Mouse (Mus musculus) R1 (cell line): ENCODE results near the gene Dlx4.

Experiments
- DNase-seq: peaks from one replicate; pipeline ENCODE4 v3.0.0-alpha.2; 2018; ENCODE audit warnings: low read depth, low spot score

Gene Dlx4

DNA sequence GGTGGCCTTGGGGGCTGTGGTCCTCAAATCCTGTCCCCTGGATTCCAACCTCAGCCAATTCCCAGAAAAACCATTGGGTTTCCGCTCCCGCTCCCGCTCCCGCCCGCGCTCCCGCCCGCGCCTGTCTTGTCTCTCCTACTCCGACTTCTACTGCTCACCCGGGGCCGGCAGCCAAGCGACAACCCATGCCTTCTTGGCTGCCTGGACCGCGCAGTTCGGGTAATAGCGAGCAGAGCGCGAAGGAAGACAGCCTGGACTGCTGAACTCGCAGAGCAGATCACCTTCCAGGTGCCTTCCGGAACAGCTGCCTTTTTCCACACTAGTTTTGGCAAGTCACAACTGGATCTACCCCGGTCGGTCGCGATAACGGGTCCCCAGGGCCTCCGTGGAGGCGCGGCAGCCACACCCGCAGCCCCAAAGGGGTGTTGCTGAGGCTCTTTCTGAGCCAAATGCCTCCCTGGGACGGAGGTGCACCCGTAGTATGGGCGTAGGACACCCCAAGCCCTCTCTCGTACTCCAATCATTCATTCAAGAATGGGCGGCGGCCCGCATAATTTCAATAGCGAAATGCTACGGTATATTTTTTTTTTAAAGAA is 3.0 kb downstream of the Dlx4 start:
- peak; percentile 32 for DNase-seq

DNA sequence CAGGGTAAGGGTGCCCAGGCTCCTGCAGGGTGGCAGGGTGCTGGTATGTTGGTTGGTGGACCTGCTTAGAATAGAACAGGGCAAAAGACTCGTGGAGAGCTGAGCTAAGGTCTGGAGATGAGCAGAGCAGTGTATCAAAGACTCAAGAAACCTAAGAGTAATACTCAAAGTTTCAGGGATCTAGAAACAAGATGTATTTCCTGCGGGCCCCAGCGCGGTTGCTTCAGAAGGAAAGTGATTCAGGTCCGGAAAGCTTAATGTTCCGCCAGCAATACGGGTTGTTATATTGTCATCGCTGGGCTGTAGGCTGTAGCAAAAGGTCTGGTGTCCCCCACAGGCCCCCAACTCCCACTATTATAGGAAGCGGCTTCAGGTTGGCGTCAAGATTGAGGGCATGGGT is 3.8 kb downstream of the Dlx4 start:
- no peak for DNase-seq

DNA sequence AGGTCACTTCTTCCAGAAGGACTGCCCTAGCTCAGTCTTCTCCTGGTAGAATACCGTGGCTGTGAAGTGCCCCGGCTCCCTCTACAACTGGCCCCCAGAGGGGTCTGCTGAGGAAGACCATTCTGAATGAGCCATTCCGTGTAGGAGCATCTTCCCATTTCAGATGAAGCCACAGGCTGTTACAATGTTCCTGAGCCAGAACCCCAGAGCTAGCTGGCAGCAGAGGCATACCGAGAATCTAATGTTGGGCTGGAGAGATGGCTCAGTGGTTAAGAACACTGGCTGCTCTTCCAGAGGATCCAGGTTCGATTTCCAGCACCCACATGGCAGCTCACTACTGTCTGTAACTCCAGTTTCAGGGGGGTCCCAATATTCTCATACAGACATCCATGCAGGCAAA is 6.2 kb downstream of the Dlx4 start:
- no peak for DNase-seq

DNA sequence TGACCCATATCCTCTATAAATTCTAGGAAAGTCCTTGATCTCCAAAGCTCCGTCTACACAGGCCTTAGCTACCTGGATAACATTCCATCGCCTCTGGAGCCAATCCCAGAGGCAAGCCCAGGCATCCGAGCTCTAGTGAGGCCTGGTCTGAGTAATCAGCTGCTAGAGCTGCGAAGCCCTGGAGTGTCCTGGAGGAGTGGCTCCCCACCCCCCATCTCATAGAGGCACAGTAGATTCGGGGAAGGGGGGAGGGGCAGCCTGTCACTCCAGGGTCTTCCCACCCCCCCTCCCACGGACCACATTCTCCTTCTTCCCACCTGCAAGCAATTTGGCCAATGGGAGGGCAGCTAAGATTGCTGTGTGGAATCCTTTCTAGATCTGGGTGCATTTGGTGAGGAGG is 8.8 kb downstream of the Dlx4 start:
- no peak for DNase-seq

GRCm38 (mm10) chr11:95133321-95133720 is 12.7 kb downstream of the Dlx4 start:
- peak; percentile 63 for DNase-seq

GRCm38 (mm10) chr11:95130668-95131252 is 15.3 kb downstream of the Dlx4 start:
- DNase-seq = no peak

GRCm38 (mm10) chr11:95128359-95128758 is 17.7 kb downstream of the Dlx4 start:
- DNase-seq = no peak

DNA sequence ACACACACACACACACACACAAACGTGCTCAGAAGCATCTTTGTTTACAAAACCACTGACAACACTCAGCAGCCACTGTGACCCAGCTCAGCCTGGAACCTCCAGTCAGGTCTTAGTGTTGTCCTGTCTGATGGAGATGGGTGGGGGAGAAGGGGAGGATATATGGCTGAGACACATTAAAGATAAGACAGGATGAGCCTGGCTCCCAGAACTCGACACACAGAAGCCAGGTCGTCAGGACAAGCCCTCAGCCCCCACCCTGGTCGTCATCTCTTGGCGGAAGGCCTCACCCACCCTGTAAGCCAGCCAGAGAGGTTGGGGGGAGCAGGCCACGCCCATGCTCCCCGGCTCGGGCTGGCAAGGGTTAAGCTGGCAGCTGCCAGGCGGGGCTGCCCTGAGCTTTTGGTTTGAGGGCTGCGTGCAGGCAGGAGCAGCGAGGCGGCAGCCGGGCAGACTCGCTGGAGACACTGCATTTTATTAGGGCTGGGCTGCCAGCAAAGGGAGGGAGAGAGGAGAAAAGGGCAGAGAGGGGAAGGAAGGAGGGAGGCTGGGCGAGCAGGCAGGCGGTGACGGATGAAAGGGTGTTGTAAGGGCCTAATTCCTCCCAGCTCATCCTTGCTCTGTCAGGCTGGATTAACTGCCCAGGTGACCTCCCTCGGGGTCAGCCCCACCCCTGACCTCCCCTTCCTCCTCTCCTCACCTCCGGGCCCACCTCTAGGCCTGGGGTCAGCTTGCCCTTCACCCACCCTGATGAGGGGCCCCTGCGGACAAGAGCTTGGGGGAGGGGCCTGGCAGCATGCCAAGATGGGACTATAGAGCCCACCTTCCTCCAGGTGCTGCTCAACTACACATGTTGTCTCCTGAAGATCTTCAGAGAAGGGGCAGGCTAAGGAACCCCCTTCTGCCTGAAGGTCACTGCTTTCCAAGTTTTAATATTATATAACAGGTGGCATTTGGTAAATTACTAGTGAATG is 19.5 kb downstream of the Dlx4 start:
- DNase-seq = no peak

GRCm38 (mm10) chr11:95125366-95125948 is 20.6 kb downstream of the Dlx4 start:
- no peak for DNase-seq

GRCm38 (mm10) chr11:95122100-95122489 is 24.0 kb downstream of the Dlx4 start:
- no peak for DNase-seq

- no peak for DNase-seq
Measured at GRCm38 (mm10) chr11:95121161-95122099, 24.6 kb downstream of the Dlx4 start.

DNA sequence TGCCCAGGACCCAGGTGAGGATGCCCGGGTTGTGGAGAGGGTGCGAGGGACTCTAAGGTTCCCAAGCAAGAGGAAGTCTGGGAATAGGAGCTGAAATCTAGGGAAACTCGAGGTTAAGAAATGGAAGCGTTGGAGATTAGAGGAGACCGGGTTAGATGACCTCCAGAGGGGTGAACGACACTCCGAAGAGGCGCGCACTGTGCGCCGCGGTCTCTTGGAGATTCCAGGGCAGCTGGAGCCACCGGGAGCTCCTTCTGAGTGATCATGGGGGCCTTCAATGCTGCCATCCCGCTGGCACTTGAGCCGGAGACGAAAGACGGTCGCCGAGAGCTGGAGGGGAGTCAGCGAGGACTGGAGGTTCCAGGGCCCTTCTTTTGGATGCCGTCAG is 25.4 kb downstream of the Dlx4 start:
- no peak for DNase-seq

DNA sequence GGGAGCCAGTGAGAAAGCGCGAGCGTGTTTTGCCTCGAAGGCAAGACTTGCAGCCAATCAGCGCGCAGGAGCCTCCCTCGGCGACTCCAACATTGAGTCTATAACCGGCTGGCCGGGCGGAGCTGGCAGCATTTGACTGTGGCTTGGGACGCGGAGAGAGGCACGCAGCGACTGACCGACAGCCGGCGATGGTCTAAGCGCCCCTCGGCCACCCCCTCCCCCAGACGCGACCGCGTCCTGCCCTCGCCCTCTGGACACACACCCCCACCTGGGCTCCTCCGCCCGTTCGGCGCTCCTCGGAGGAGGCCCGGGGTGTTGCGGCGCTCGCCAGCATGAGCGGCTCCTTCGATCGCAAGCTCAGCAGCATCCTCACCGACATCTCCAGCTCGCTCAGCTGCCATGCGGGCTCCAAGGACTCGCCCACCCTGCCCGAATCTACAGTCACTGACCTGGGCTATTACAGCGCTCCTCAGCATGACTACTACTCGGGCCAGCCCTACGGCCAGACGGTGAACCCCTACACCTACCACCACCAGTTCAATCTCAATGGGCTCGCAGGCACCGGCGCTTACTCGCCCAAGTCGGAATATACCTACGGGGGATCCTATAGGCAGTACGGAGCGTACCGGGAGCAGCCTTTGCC is 26.0 kb downstream of the Dlx4 start, which contains the start of gene Dlx3:
Gene Dlx3, plus strand, starts transcription at position 130 of the 643 bp plus-strand sequence.
- peak; percentile 74 for DNase-seq

GRCm38 (mm10) chr11:95118505-95118904 is 27.6 kb downstream of the Dlx4 start:
- peak; percentile 78 for DNase-seq

DNA sequence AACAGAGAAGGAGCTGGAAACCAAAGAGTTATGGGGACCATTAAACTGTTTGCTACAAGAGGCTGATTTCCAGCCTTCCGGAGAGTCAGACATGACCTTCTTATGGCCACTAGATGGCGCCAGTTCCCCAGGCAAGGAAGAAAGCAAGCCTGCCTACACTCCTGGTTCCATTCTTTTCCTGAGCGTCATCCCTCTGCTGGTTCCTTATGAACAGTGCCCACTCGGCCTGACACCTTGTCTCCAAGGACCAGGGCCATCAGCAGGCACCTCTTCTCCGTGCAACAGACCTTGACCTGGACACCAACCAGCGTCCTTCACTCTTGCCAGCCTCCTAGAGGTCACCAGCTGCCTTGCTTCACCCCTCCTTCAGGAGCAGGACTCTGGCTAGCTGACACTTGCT is 29.0 kb downstream of the Dlx4 start:
- DNase-seq = peak; percentile 91

GRCm38 (mm10) chr11:95110081-95110480 is 36.0 kb downstream of the Dlx4 start:
- DNase-seq = no peak

DNA sequence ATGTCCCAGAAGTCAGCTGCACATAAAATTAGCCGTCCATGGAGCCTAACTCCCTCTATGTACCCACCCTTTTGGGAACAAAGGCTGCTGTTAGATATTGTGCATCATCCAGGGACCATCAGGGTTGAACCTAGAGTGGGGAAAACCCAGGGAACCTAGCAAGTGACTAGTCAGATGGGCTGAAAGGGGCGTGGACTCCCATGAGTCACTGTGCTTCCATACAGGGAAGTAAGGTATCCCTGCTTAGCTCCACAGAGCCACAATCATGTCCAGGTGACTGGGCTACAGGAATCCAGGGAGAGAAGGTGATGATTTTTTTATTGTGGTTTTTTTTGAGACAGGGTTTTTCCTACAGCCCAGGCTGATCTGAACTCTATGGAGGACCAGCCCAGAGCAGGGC is 37.1 kb downstream of the Dlx4 start:
- DNase-seq = no peak

GRCm38 (mm10) chr11:95106440-95107236 is 39.4 kb downstream of the Dlx4 start:
- peak; percentile 91 for DNase-seq

GRCm38 (mm10) chr11:95105274-95105874 is 40.7 kb downstream of the Dlx4 start:
- peak; percentile 94 for DNase-seq
